Mouse (Mus musculus) liver, embryonic 11.5 days (tissue): Measurements from ENCODE around the gene Smurf2. TPM values are rescaled to one million over a fixed set of nuclear protein-coding genes. Genes with fewer than 3 reads are reported as not detected.
A peak's percentile ranks its signal among the peaks of the same experiment; 100 is the strongest.

ENCODE experiments used
- ATAC-seq: fragments of 200-750 bp; cut with Nextera tagmentation; replicated peaks from 2 replicates; pipeline ENCODE4 v1.8.0; 2017; ENCODE audit warnings: moderate number of reproducible peaks, mild to moderate bottlenecking, moderate TSS enrichment, moderate library complexity; ENCODE audit not compliant: low FRiP score
- DNase-seq: peaks from one replicate; pipeline ENCODE4 v3.0.0-alpha.2; 2017; ENCODE audit warnings: low spot score
- H3K27ac ChIP-seq: fragments of 300-500 bp; sonication (generic); 2 replicates; pipeline ENCODE4 v1.5.1; 2014; ENCODE audit warnings: mild to moderate bottlenecking, low read depth, low read length, control low read depth
- H3K27me3 ChIP-seq: fragments of 300-500 bp; sonication (generic); replicated peaks from 2 replicates; pipeline ENCODE4 v1.6.1; 2014; ENCODE audit warnings: low read length, mixed read lengths; ENCODE audit not compliant: control insufficient read depth, insufficient read depth
- H3K36me3 ChIP-seq: fragments of 300-500 bp; sonication (generic); 2 replicates; pipeline ENCODE4 v1.6.1; 2014; ENCODE audit warnings: mild to moderate bottlenecking, low read length, moderate library complexity, mixed read lengths; ENCODE audit not compliant: control insufficient read depth, insufficient read depth
- H3K4me1 ChIP-seq: fragments of 300-500 bp; sonication (generic); replicated peaks from 2 replicates; pipeline ENCODE4 v1.6.1; 2014; ENCODE audit warnings: low read length, mixed read lengths; ENCODE audit not compliant: control insufficient read depth, insufficient read depth
- H3K4me2 ChIP-seq: fragments of 300-500 bp; sonication (generic); 2 replicates; pipeline ENCODE4 v1.6.1; 2014; ENCODE audit warnings: mild to moderate bottlenecking, control low read depth, moderate library complexity
- H3K4me3 ChIP-seq: fragments of 300-500 bp; sonication (generic); 2 replicates; pipeline ENCODE4 v1.5.1; 2014; ENCODE audit warnings: low read depth, low read length, control low read depth
- H3K9ac ChIP-seq: fragments of 300-500 bp; sonication (generic); 2 replicates; pipeline ENCODE4 v1.6.1; 2014; ENCODE audit warnings: low read depth, low read length, control low read depth
- H3K9me3 ChIP-seq: fragments of 300-500 bp; sonication (generic); 2 replicates; pipeline ENCODE4 v1.6.1; 2016; ENCODE audit warnings: low read length, inconsistent platforms, mixed read lengths; ENCODE audit not compliant: control insufficient read depth
- WGBS: fragments of 180-500 bp; shearing (Covaris S2); extraction: QIAGEN DNeasy Blood & Tissue Kit; methylation state at CpG from one replicate; pipeline ENCODE4 v1.1.7; 2014; 5-methylcytosine and 5-hydroxymethylcytosine counted together
- polyA plus RNA-seq: library from polyadenylated mRNA; unstranded; fragments of >200 nt; fragmentation: Nextera tagmentation; extraction: Ambion mirVana; gene quantifications from 2 replicates; pipeline ENCODE4 v1.2.1, GENCODE M21; 2014

The Smurf2 gene
- polyA plus RNA-seq, 1 experiment from 2014 or later: 9.6 TPM

GRCm38 (mm10) chr11:106957271-106957980 lies 36.9 kb upstream of the Smurf2 start:
- H3K4me2 ChIP-seq: peak overlapping the region; percentile 10; the same call in 1 of the 2 replicates
- H3K4me3 ChIP-seq: no peak overlapping the region
- 34% methylated on average over 12 of the region's 12 CpGs for WGBS
- H3K27me3 ChIP-seq: no peaks in the 10 kb centered on the region
- H3K4me1 ChIP-seq: peaks cover 12% of the 10 kb centered on the region
- no peaks in the 10 kb centered on the region for H3K36me3 ChIP-seq
- H3K9me3 ChIP-seq: no peaks in the 10 kb centered on the region
- H3K27ac ChIP-seq: no peak overlapping the region
- H3K9ac ChIP-seq: no peak overlapping the region
- DNase-seq: no peak
- ATAC-seq: no peak

GRCm38 (mm10) chr11:106954566-106954965 lies 34.1 kb upstream of the Smurf2 start:
- Histone ChIP-seq H3K9ac (no peak overlapping the region), H3K36me3 (no peaks in the 10 kb centered on the region), H3K4me2 (no peak overlapping the region), H3K4me1 (peaks cover 5% of the 10 kb centered on the region; the same call in 1 of the 2 replicates), H3K27ac (no peak overlapping the region), H3K27me3 (no peaks in the 10 kb centered on the region), H3K4me3 (no peak overlapping the region), H3K9me3 (no peaks in the 10 kb centered on the region)
- whole genome bisulfite sequencing: 77% methylated on average over 8 of the region's 8 CpGs
- DNase-seq (no peak), ATAC-seq (no peak)

GRCm38 (mm10) chr11:106954116-106954515 lies 33.6 kb upstream of the Smurf2 start:
- Histone ChIP-seq H3K4me1 (peaks cover 5% of the 10 kb centered on the region; the same call in 1 of the 2 replicates), H3K4me2 (no peak overlapping the region), H3K9me3 (no peaks in the 10 kb centered on the region), H3K27ac (no peak overlapping the region), H3K9ac (no peak overlapping the region), H3K27me3 (no peaks in the 10 kb centered on the region), H3K4me3 (no peak overlapping the region), H3K36me3 (no peaks in the 10 kb centered on the region)
- ATAC-seq: no peak
- DNase-seq: no peak
- WGBS: 79% methylated on average over 9 of the region's 9 CpGs

- no peak for ATAC-seq
- no peaks in the 10 kb centered on the region; the same call in 1 of the 2 replicates for H3K27me3 ChIP-seq
- H3K9ac ChIP-seq: no peak overlapping the region
- no peak for DNase-seq
- H3K4me3 ChIP-seq: no peak overlapping the region
- no peaks in the 10 kb centered on the region for H3K4me1 ChIP-seq
- no peaks in the 10 kb centered on the region for H3K36me3 ChIP-seq
- H3K4me2 ChIP-seq: no peak overlapping the region
- WGBS: 49% methylated on average over 5 of the region's 5 CpGs
- H3K9me3 ChIP-seq: no peaks in the 10 kb centered on the region
- no peak overlapping the region for H3K27ac ChIP-seq
These were observed 16.8 kb upstream of the Smurf2 start for GRCm38 (mm10) chr11:106937306-106937705.

- WGBS: 82% methylated on average over 9 of the region's 9 CpGs
- H3K9me3 ChIP-seq: no peaks in the 10 kb centered on the region
- no peak for DNase-seq
These were observed 9.9 kb upstream of the Smurf2 start for GRCm38 (mm10) chr11:106930366-106930765.

GRCm38 (mm10) chr11:106928935-106929334 lies 8.4 kb upstream of the Smurf2 start:
- DNase-seq (no peak), ATAC-seq (no peak)
- no peak overlapping the region for H3K27ac ChIP-seq
- no peaks in the 10 kb centered on the region for H3K4me1 ChIP-seq
- 53% methylated on average over 2 of the region's 2 CpGs for WGBS
- H3K4me2 ChIP-seq: no peak overlapping the region
- no peak overlapping the region for H3K4me3 ChIP-seq
- no peaks in the 10 kb centered on the region for H3K36me3 ChIP-seq
- H3K9me3 ChIP-seq: no peaks in the 10 kb centered on the region
- H3K27me3 ChIP-seq: no peaks in the 10 kb centered on the region
- no peak overlapping the region for H3K9ac ChIP-seq

More at GRCm38 (mm10) chr11:106930366-106930765, 9.9 kb upstream of the Smurf2 start:
- Histone ChIP-seq H3K36me3 (no peaks in the 10 kb centered on the region), H3K4me2 (no peak overlapping the region), H3K4me1 (no peaks in the 10 kb centered on the region), H3K4me3 (no peak overlapping the region), H3K27me3 (no peaks in the 10 kb centered on the region), H3K9ac (no peak overlapping the region), H3K27ac (no peak overlapping the region)
- no peak for ATAC-seq

GRCm38 (mm10) chr11:106927950-106928349 lies 7.4 kb upstream of the Smurf2 start:
- ATAC-seq (no peak), DNase-seq (no peak)
- no peaks in the 10 kb centered on the region for H3K9me3 ChIP-seq
- no peaks in the 10 kb centered on the region for H3K36me3 ChIP-seq
- H3K27me3 ChIP-seq: no peaks in the 10 kb centered on the region
- no peak overlapping the region for H3K4me2 ChIP-seq
- no peaks in the 10 kb centered on the region for H3K4me1 ChIP-seq
- H3K9ac ChIP-seq: no peak overlapping the region
- H3K27ac ChIP-seq: no peak overlapping the region
- H3K4me3 ChIP-seq: no peak overlapping the region
- WGBS: 94% methylated on average over 5 of the region's 5 CpGs

GRCm38 (mm10) chr11:106927226-106927625 lies 6.7 kb upstream of the Smurf2 start:
- ATAC-seq (no peak), DNase-seq (no peak)
- no peak overlapping the region for H3K9ac ChIP-seq
- no peak overlapping the region for H3K27ac ChIP-seq
- H3K27me3 ChIP-seq: no peaks in the 10 kb centered on the region
- no peak overlapping the region for H3K4me3 ChIP-seq
- WGBS: 95% methylated on average over 5 of the region's 5 CpGs
- no peak overlapping the region for H3K4me2 ChIP-seq
- H3K4me1 ChIP-seq: no peaks in the 10 kb centered on the region
- no peaks in the 10 kb centered on the region for H3K36me3 ChIP-seq
- no peaks in the 10 kb centered on the region for H3K9me3 ChIP-seq

- Histone ChIP-seq H3K4me1 (no peaks in the 10 kb centered on the region), H3K27me3 (no peaks in the 10 kb centered on the region), H3K4me2 (no peak overlapping the region), H3K36me3 (no peaks in the 10 kb centered on the region), H3K9me3 (no peaks in the 10 kb centered on the region), H3K9ac (no peak overlapping the region), H3K27ac (no peak overlapping the region), H3K4me3 (no peak overlapping the region)
- ATAC-seq: no peak
- 73% methylated on average over 4 of the region's 4 CpGs for WGBS
- no peak for DNase-seq
These were observed 6.2 kb upstream of the Smurf2 start for GRCm38 (mm10) chr11:106926732-106927131.
